Mouse (Mus musculus): Measurements from ENCODE around the gene Ccdc183.

The Ccdc183 gene

DNA sequence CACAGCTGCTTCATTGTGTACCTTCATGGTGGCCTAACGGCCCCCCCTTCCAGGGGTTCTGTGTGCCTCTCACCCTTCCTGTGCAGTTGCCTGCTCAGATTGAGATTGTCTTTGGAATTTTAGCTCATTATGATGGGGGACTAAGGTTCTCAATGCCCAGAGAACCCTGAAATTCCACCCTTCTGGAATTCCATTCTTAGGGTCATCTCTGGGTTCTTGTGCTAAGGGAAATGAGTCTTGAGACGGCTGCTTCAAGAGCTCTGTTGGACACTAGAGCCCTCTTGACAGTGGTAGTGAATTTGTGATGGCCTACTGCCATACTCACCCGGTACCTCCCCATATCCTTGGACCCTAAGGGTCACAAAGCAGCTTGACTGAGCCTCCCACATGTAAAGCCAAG is at the start of gene Ccdc183:
Ccdc183 (minus strand) TSS at position 101 of the 400 bp plus-strand sequence.
- DNase-seq (ENCODE audit: low spot score in 2 of 2), result no peak

DNA sequence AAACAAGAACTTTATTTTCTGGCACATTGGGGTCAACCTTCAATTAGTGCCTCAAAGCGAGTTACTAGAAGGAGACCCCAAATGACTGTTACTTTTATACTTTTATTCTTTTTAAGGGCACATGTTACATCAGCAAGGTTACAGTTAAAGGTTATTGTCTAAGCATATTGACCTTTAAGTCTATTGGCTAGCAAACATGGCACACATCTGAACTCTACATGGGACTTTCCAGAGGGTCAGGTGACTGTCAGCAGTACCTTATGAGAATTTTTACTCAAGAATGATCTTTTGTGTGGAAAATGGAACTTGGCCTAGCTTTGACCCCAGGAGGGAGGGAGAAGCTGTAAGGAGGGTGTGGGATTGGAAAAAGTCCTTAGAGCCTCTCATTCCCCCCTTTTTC is 49.0 kb upstream of the Ccdc183 start:
- no peak for DNase-seq (ENCODE audit: low spot score in 2 of 2)

DNA sequence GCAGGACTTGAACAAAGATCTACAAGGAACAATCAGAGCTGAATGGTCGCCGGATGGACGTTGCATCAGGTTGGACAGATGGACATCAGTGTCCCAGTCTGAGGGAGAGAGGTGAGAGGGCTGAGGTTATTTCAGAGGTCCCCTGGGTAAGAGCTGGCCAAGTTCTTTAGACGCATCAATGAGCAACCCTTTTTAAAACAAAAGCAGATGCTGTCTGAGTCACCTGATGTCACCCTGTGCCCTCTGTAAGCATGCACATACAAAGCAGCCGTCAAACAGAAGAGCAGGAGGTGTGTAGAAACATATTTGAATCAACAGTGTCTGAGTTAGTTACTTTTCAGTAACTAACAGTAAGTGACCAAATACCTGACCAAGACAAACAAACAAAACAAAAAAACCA is 46.6 kb upstream of the Ccdc183 start:
- DNase-seq (ENCODE audit: low spot score in 2 of 2), result no peak

DNA sequence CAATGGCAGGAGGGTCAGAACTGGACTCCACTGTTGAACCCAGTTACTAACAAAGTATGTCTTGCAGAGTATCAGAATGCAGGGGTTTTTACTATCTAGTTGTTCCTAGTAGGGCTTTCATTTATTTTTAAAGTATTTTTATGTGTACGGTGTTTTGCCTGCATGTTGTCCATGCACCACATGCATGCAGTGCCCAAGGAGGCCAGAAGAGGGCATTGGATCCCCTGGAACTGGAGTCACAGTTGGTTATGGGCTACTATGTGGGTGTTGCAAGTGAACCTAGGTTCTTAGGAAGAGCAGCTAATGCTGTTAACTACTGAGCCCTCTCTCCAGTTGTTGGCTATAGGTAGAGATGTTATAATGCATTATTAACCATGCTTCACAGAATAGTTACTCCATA is 46.0 kb upstream of the Ccdc183 start:
- peak; percentile 19 to 35 for DNase-seq (ENCODE audit: low spot score in 2 of 2)

DNA sequence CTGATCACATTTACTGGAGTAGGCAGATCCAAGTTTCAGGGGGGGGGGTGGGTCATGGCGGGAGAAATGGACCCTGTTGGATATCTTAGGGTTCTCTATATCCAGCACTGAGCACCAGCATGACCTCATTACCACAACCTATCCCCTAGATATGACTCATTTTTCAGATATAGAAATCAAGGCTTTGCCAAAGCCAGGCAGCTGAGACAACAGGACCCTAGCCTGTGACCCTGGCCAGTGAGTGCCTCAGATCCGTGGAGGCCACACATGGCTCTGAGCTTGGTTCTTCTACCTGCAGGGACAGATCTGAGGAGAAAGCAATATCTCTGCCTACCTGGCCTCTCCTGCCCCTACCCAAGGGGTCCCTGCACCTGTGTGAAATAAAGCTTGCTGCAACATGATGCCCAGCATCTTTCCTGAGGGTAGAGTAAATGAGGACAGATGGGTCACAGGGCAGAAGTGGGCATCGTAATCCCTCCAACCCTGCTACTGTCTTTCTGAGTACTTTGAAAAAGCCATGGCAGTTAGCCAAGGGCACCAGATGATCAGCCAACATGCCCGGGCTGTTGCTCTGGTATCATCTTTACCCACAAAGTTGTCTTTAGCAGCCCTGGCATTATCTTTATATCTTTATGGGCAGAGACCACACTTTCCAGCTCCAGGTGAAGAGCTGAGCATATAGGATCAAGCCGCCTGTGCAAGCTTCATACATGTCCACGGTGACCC is 43.9 kb upstream of the Ccdc183 start:
- DNase-seq (ENCODE audit: low spot score in 2 of 2), result no peak

DNA sequence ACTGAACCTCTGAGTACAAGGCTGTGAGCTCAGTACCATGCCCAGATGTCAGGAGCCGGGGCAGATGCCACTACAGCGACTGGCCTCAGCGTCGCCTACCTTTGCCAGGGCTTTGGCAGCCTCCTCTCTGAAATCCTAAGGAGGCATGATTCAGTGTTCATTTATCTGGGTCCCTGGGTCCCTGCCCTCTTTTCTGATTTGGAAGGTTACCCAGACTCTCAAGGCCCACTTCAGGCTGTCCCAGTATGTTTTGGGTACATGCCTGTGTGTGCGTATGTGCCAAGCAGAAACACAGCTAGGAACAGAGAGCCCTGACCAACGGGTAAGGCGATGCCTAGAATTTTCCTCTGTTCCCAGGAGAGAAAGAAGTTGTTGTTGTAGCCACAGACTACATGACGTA is 42.8 kb upstream of the Ccdc183 start:
- DNase-seq (ENCODE audit: low spot score in 2 of 2), result no peak

GRCm38 (mm10) chr2:25657652-25658051 is 40.2 kb upstream of the Ccdc183 start, which contains the start of gene Lcn5:
Lcn5 (plus strand) TSS chr2:25657952.
- DNase-seq (ENCODE audit: low spot score in 2 of 2), result no peak

DNA sequence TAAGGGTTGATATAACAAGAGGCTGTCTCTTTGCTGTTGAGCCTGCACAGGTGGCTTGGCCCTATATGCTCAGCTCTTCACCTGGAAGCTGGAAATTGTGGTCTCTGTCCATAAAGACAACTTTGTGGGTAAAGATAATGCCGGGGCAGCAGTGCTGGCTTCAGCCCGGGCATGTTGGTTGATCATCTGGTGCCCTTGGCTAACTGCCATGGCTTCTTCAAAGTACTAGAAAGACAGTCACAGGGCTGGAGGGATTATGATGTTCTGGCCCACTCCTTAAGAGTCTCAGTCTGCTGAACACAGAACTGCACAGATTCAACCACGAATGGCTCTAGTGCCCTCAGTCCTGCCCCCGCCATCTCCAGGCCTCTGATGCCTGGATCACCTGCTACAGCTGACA is 39.8 kb upstream of the Ccdc183 start:
- DNase-seq (ENCODE audit: low spot score in 2 of 2), result no peak

DNA sequence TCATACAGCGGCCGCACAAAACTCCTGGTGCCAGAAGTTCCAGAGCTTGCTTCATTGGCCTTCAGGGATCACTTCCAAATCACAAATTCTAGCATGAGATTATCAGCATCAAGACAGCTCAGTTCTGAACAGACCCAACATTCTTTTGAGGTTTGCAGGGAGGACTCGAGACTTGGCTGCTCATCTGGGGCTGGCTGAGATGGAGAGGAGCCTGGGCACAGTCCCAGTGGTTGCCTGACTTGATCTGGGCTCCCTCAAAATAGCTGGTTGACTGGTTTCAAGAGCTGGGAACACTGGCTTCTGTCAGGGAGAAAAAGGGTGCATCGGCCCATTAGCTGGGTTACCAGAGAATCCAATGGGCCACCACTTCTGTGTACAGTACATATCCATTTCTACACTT is 39.2 kb upstream of the Ccdc183 start:
- DNase-seq (ENCODE audit: low spot score in 2 of 2), result peak; percentile 4 to 35

- DNase-seq (ENCODE audit: low spot score in 2 of 2), result no peak
These were observed 37.0 kb upstream of the Ccdc183 start for GRCm38 (mm10) chr2:25654502-25654901.

GRCm38 (mm10) chr2:25652902-25653301 is 35.4 kb upstream of the Ccdc183 start, which contains the start of gene Lcn8:
Lcn8 (plus strand) TSS chr2:25653120.
- no peak for DNase-seq (ENCODE audit: low spot score in 2 of 2)

- DNase-seq (ENCODE audit: low spot score in 2 of 2), result peak; percentile 17 to 26
These were observed 22.4 kb upstream of the Ccdc183 start for GRCm38 (mm10) chr2:25639890-25640289.

- no peak for DNase-seq (ENCODE audit: low spot score in 2 of 2)
These were observed 16.6 kb upstream of the Ccdc183 start for GRCm38 (mm10) chr2:25634046-25634445.

- no peak for DNase-seq (ENCODE audit: low spot score in 2 of 2)
These were observed 16.1 kb upstream of the Ccdc183 start for GRCm38 (mm10) chr2:25633616-25634015.

GRCm38 (mm10) chr2:25628738-25629137 is 11.3 kb upstream of the Ccdc183 start:
- DNase-seq (ENCODE audit: low spot score in 2 of 2), result no peak

DNA sequence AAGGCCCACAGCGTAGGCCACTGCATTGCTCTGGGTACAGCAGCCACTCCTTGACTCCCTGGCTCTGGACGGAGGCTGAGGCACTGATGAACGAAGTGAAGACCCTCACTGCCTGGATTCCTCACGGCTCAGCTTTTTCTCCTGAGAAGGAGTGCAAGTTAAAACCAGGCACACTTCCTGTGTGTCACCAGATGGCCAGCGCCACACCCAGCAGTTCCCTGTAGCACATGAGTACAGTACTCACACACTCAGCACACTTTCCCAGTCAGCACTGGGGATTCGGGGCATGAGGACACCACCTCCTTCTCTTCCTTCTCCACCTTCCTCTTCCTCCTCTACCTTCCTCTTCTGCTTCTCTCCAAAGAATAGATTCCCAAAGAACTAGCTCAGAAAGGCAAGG is 10.3 kb upstream of the Ccdc183 start, which contains the start of gene Fcna:
Fcna (minus strand) TSS at position 220 of the 400 bp plus-strand sequence.
- no peak for DNase-seq (ENCODE audit: low spot score in 2 of 2)

GRCm38 (mm10) chr2:25625986-25626385 is 8.5 kb upstream of the Ccdc183 start:
- no peak for DNase-seq (ENCODE audit: low spot score in 2 of 2)

- peak; percentile 84 to 88 for DNase-seq (ENCODE audit: low spot score in 2 of 2)
These were observed 4.0 kb upstream of the Ccdc183 start, which contains the start of gene Tmem141 for GRCm38 (mm10) chr2:25621229-25622200. Tmem141 (minus strand) TSS chr2:25622005.

GRCm38 (mm10) chr2:25620852-25621228 is 3.4 kb upstream of the Ccdc183 start:
- no peak for DNase-seq (ENCODE audit: low spot score in 2 of 2)

DNA sequence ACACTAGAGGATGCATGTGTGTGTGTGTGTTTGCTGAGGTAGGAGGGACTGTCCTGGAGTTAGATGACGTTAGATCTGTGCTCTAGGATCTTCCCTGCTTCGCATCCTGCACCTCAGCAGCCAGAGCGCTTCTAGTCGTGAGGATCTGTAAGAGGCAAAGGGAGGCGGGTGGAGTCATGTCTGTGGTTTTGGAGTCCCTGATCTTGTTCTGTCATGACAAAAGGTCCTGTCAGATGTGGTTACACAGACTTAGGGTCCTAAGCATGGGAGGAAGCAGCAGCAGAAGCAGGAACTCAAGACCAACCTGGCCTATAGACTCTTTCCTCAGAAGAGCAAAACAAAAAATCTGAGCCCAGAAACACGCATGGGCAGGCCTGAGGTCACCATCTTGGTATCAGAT is 2.9 kb upstream of the Ccdc183 start:
- DNase-seq (ENCODE audit: low spot score in 2 of 2), result no peak

GRCm38 (mm10) chr2:25616398-25616797 is 1.1 kb downstream of the Ccdc183 start:
- DNase-seq (ENCODE audit: low spot score in 2 of 2), result no peak

- no peak for DNase-seq (ENCODE audit: low spot score in 2 of 2)
These were observed 8.8 kb downstream of the Ccdc183 start for GRCm38 (mm10) chr2:25608671-25609070.
